Mouse (Mus musculus) heart, embryonic 13.5 days (tissue): ENCODE measurements around the gene Kcnn3. TPM values are rescaled to one million over a fixed set of nuclear protein-coding genes. Genes with fewer than 3 reads are reported as not detected.

ENCODE experiments used
- ATAC-seq: fragments of 200-750 bp; cut with Nextera tagmentation; 2 replicates; pipeline ENCODE4 v1.8.0; 2017; ENCODE audit warnings: moderate TSS enrichment; ENCODE audit not compliant: insufficient number of reproducible peaks, low FRiP score, low TSS enrichment; ENCODE audit errors: extremely low read depth
- H3K27ac ChIP-seq: fragments of 300-500 bp; sonication (generic); replicated peaks from 2 replicates; pipeline ENCODE4 v1.5.1; 2015; ENCODE audit warnings: moderate library complexity, mild to moderate bottlenecking, inconsistent platforms
- H3K27me3 ChIP-seq: fragments of 300-500 bp; sonication (generic); replicated peaks from 2 replicates; pipeline ENCODE4 v1.6.1; 2015; ENCODE audit warnings: mild to moderate bottlenecking, inconsistent platforms
- H3K36me3 ChIP-seq: fragments of 300-500 bp; sonication (generic); 2 replicates; pipeline ENCODE4 v1.6.1; 2015; ENCODE audit warnings: mild to moderate bottlenecking, inconsistent platforms
- H3K4me1 ChIP-seq: fragments of 300-500 bp; sonication (generic); 2 replicates; pipeline ENCODE4 v1.6.1; 2015; ENCODE audit warnings: inconsistent platforms
- H3K4me2 ChIP-seq: fragments of 300-500 bp; sonication (generic); 2 replicates; pipeline ENCODE4 v1.6.1; 2015; ENCODE audit warnings: inconsistent platforms, mild to moderate bottlenecking, moderate library complexity
- H3K4me3 ChIP-seq: fragments of 300-500 bp; sonication (generic); 2 replicates; pipeline ENCODE4 v1.5.1; 2015; ENCODE audit warnings: moderate library complexity, mild to moderate bottlenecking, inconsistent platforms
- H3K9ac ChIP-seq: fragments of 300-500 bp; sonication (generic); 2 replicates; pipeline ENCODE4 v1.6.1; 2015; ENCODE audit warnings: inconsistent platforms, mild to moderate bottlenecking, moderate library complexity
- H3K9me3 ChIP-seq: fragments of 300-500 bp; sonication (generic); 2 replicates; pipeline ENCODE4 v1.6.1; 2016; ENCODE audit warnings: inconsistent platforms
- WGBS: fragments of 180-500 bp; shearing (Covaris S2); methylation state at CpG from one replicate; pipeline ENCODE4 v1.1.7; 2015; ENCODE audit warnings: mixed read lengths; 5-methylcytosine and 5-hydroxymethylcytosine counted together
- polyA plus RNA-seq: library from polyadenylated mRNA; unstranded; fragments of >200 nt; fragmentation: Nextera tagmentation; extraction: Ambion mirVana; gene quantifications from 2 replicates; pipeline ENCODE4 v1.2.1, GENCODE M21; 2015

Gene Kcnn3
- polyA plus RNA-seq, 1 experiment from 2014 or later, result 2.3 TPM

GRCm38 (mm10) chr3:89492701-89493151 lies 27.2 kb upstream of the Kcnn3 start:
- 51% methylated on average over 8 of the region's 8 CpGs for WGBS
- no peak overlapping the region for H3K27ac ChIP-seq

GRCm38 (mm10) chr3:89494630-89495029 lies 25.3 kb upstream of the Kcnn3 start:
- Histone ChIP-seq H3K27ac (no peak overlapping the region), H3K27me3 (0 out of 2 replicates have a peak, but pooled peaks cover 4% of the 10 kb centered on the region), H3K4me1 (0 out of 2 replicates have a peak, but pooled peaks cover 4% of the 10 kb centered on the region), H3K4me2 (no peak overlapping the region), H3K9me3 (no peaks in the 10 kb centered on the region), H3K9ac (no peak overlapping the region), H3K4me3 (no peak overlapping the region), H3K36me3 (no peaks in the 10 kb centered on the region)
- WGBS, result 81% methylated on average over 5 of the region's 5 CpGs
- ATAC-seq, result no peak

More at GRCm38 (mm10) chr3:89492701-89493151, 27.2 kb upstream of the Kcnn3 start:
- no peak for ATAC-seq
- Histone ChIP-seq H3K27me3 (0 out of 2 replicates have a peak, but pooled peaks cover 7% of the 10 kb centered on the region), H3K4me3 (no peak overlapping the region), H3K9ac (no peak overlapping the region), H3K9me3 (no peaks in the 10 kb centered on the region), H3K4me1 (0 out of 2 replicates have a peak, but pooled peaks cover 7% of the 10 kb centered on the region), H3K4me2 (no peak overlapping the region), H3K36me3 (no peaks in the 10 kb centered on the region)

- H3K36me3 ChIP-seq, result no peaks in the 10 kb centered on the region
- H3K27me3 ChIP-seq, result no peaks in the 10 kb centered on the region
- ATAC-seq, result no peak
- no peak overlapping the region for H3K4me2 ChIP-seq
- no peaks in the 10 kb centered on the region for H3K9me3 ChIP-seq
- WGBS, result 61% methylated on average over 3 of the region's 3 CpGs
- 0 out of 2 replicates have a peak, but pooled peaks cover 4% of the 10 kb centered on the region for H3K4me1 ChIP-seq
- no peak overlapping the region for H3K27ac ChIP-seq
- H3K9ac ChIP-seq, result no peak overlapping the region
- H3K4me3 ChIP-seq, result no peak overlapping the region
These were observed 23.6 kb upstream of the Kcnn3 start for GRCm38 (mm10) chr3:89496366-89496765.

- peaks cover 10% of the 10 kb centered on the region; the same call in 1 of the 2 replicates for H3K27me3 ChIP-seq
- no peaks in the 10 kb centered on the region; the same call in 1 of the 2 replicates for H3K9me3 ChIP-seq
- H3K36me3 ChIP-seq, result no peaks in the 10 kb centered on the region
- H3K4me1 ChIP-seq, result no peaks in the 10 kb centered on the region
- no peak for ATAC-seq
- H3K9ac ChIP-seq, result no peak overlapping the region
- H3K4me3 ChIP-seq, result no peak overlapping the region
- WGBS, result 41% methylated on average over 7 of the region's 7 CpGs
- no peak overlapping the region for H3K4me2 ChIP-seq
- no peak overlapping the region for H3K27ac ChIP-seq
These were observed 20.3 kb upstream of the Kcnn3 start for GRCm38 (mm10) chr3:89499696-89500095.

GRCm38 (mm10) chr3:89501486-89501885 lies 18.5 kb upstream of the Kcnn3 start:
- H3K4me3 ChIP-seq, result no peak overlapping the region
- peaks cover 26% of the 10 kb centered on the region for H3K27me3 ChIP-seq
- no peak for ATAC-seq
- no peak overlapping the region for H3K9ac ChIP-seq
- H3K27ac ChIP-seq, result no peak overlapping the region
- H3K4me1 ChIP-seq, result no peaks in the 10 kb centered on the region
- no peaks in the 10 kb centered on the region for H3K36me3 ChIP-seq
- no peaks in the 10 kb centered on the region; the same call in 1 of the 2 replicates for H3K9me3 ChIP-seq
- no peak overlapping the region for H3K4me2 ChIP-seq

GRCm38 (mm10) chr3:89502551-89502950 lies 17.4 kb upstream of the Kcnn3 start:
- WGBS, result 68% methylated on average over 7 of the region's 7 CpGs
- H3K4me1 ChIP-seq, result no peaks in the 10 kb centered on the region

GRCm38 (mm10) chr3:89508041-89508440 lies 11.9 kb upstream of the Kcnn3 start:
- H3K36me3 ChIP-seq, result no peaks in the 10 kb centered on the region
- peaks cover 5% of the 10 kb centered on the region; the same call in 1 of the 2 replicates for H3K4me1 ChIP-seq
- H3K4me2 ChIP-seq, result no peak overlapping the region
- H3K9ac ChIP-seq, result no peak overlapping the region
- H3K9me3 ChIP-seq, result no peaks in the 10 kb centered on the region
- no peak overlapping the region for H3K27ac ChIP-seq
- ATAC-seq, result no peak
- H3K27me3 ChIP-seq, result peaks cover 85% of the 10 kb centered on the region
- 32% methylated on average over 9 of the region's 9 CpGs for WGBS
- no peak overlapping the region for H3K4me3 ChIP-seq

More at GRCm38 (mm10) chr3:89502551-89502950, 17.4 kb upstream of the Kcnn3 start:
- H3K9ac ChIP-seq, result no peak overlapping the region
- H3K4me2 ChIP-seq, result no peak overlapping the region
- peaks cover 37% of the 10 kb centered on the region for H3K27me3 ChIP-seq
- ATAC-seq, result no peak
- H3K4me3 ChIP-seq, result no peak overlapping the region
- no peaks in the 10 kb centered on the region; the same call in 1 of the 2 replicates for H3K9me3 ChIP-seq
- no peaks in the 10 kb centered on the region for H3K36me3 ChIP-seq
- no peak overlapping the region for H3K27ac ChIP-seq

- no peak for ATAC-seq
- H3K4me1 ChIP-seq, result peaks cover 5% of the 10 kb centered on the region; the same call in 1 of the 2 replicates
- H3K36me3 ChIP-seq, result no peaks in the 10 kb centered on the region
- H3K27me3 ChIP-seq, result peaks cover 63% of the 10 kb centered on the region
- H3K4me3 ChIP-seq, result peak overlapping the region; percentile 27
- no peak overlapping the region; the same call in 1 of the 2 replicates for H3K9ac ChIP-seq
- H3K27ac ChIP-seq, result no peak overlapping the region
- WGBS, result 25% methylated on average over 4 of the region's 4 CpGs
- H3K9me3 ChIP-seq, result no peaks in the 10 kb centered on the region
- H3K4me2 ChIP-seq, result peak overlapping the region; percentile 55
These were observed 9.0 kb upstream of the Kcnn3 start for GRCm38 (mm10) chr3:89510979-89511378.

GRCm38 (mm10) chr3:89511400-89511799 lies 8.6 kb upstream of the Kcnn3 start:
- peak overlapping the region; percentile 45; the same call in 1 of the 2 replicates for H3K9ac ChIP-seq
- 18% methylated on average over 15 of the region's 15 CpGs for WGBS
- H3K4me3 ChIP-seq, result peak overlapping the region; percentile 27
- peak overlapping the region; percentile 55 for H3K4me2 ChIP-seq
- no peak overlapping the region for H3K27ac ChIP-seq
- H3K9me3 ChIP-seq, result peaks cover 2% of the 10 kb centered on the region
- H3K36me3 ChIP-seq, result no peaks in the 10 kb centered on the region
- H3K4me1 ChIP-seq, result peaks cover 5% of the 10 kb centered on the region; the same call in 1 of the 2 replicates
- no peak for ATAC-seq
- H3K27me3 ChIP-seq, result peaks cover 59% of the 10 kb centered on the region

- WGBS, result 82% methylated on average over 2 of the region's 2 CpGs
- no peak for ATAC-seq
- Histone ChIP-seq H3K9me3 (peaks cover 7% of the 10 kb centered on the region), H3K27ac (no peak overlapping the region), H3K36me3 (no peaks in the 10 kb centered on the region), H3K4me1 (peaks cover 5% of the 10 kb centered on the region; the same call in 1 of the 2 replicates), H3K9ac (no peak overlapping the region), H3K4me3 (no peak overlapping the region), H3K27me3 (peaks cover 51% of the 10 kb centered on the region), H3K4me2 (no peak overlapping the region)
These were observed 7.7 kb upstream of the Kcnn3 start for GRCm38 (mm10) chr3:89512225-89512624.

DNA sequence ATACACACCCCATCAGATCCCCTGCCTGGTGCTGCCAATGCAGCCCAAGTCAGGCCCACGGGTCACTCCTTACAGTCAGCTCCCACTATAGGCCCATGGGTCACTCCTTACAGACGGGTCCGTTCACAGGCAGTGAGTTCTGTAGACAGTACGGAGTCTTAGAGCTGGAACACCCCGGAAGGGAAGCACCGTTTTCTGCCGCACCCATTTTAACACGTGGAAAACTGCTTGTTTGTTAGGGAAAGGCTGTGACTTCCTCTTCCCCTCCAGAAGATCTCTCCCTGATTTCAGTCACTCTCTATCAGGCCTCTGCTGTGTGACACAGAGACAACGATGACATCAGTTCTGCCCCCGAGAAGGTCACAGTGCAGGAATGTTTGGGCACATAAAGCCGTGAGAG lies 4.5 kb upstream of the Kcnn3 start:
- Histone ChIP-seq H3K4me1 (peaks cover 17% of the 10 kb centered on the region), H3K4me3 (no peak overlapping the region), H3K27ac (no peak overlapping the region), H3K27me3 (peaks cover 24% of the 10 kb centered on the region), H3K9ac (no peak overlapping the region), H3K9me3 (peaks cover 7% of the 10 kb centered on the region), H3K4me2 (no peak overlapping the region), H3K36me3 (no peaks in the 10 kb centered on the region)
- 56% methylated on average over 11 of the region's 11 CpGs for WGBS
- ATAC-seq, result no peak

DNA sequence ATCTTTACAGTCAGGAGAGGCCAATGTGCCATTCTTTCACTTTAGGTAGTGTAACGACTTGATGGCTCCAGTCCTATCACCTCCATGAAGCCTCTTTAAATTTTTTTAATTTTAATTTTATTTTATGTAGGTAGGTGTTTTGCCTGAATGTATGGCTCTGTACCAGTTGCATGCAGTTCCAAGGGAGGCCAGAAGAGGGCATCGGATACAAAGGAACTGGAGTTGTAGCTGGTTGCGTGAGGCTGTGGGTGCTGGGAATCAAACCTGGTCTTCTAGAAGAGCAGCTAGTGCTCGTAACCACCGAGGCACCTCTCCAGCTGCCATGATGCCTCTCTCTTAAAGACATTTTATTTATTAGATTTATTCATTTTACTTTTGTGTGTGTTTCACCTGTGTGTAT lies 3.6 kb upstream of the Kcnn3 start:
- no peak for ATAC-seq
- no peak overlapping the region for H3K9ac ChIP-seq
- peaks cover 7% of the 10 kb centered on the region for H3K9me3 ChIP-seq
- H3K36me3 ChIP-seq, result no peaks in the 10 kb centered on the region
- 77% methylated on average over 5 of the region's 5 CpGs for WGBS
- peaks cover 23% of the 10 kb centered on the region for H3K4me1 ChIP-seq
- H3K4me3 ChIP-seq, result no peak overlapping the region
- H3K27ac ChIP-seq, result no peak overlapping the region
- H3K4me2 ChIP-seq, result no peak overlapping the region
- H3K27me3 ChIP-seq, result peaks cover 26% of the 10 kb centered on the region
